Mouse (Mus musculus) neural tube, embryonic 15.5 days (tissue): ENCODE results near the gene Nek6. TPM values are rescaled to one million over a fixed set of nuclear protein-coding genes. Genes with fewer than 3 reads are reported as not detected.

Experiments
- ATAC-seq: fragments of 200-750 bp; cut with Nextera tagmentation; 2 replicates; pipeline ENCODE4 v1.8.0; 2017; ENCODE audit warnings: mild to moderate bottlenecking, moderate TSS enrichment, moderate library complexity; ENCODE audit not compliant: low FRiP score
- H3K27ac ChIP-seq: fragments of 300-500 bp; sonication (generic); replicated peaks from 2 replicates; pipeline ENCODE4 v1.5.1; 2015; ENCODE audit warnings: mild to moderate bottlenecking, inconsistent platforms
- H3K27me3 ChIP-seq: fragments of 300-500 bp; sonication (generic); replicated peaks from 2 replicates; pipeline ENCODE4 v1.6.1; 2015; ENCODE audit warnings: inconsistent platforms
- H3K36me3 ChIP-seq: fragments of 300-500 bp; sonication (generic); 2 replicates; pipeline ENCODE4 v1.6.1; 2015; ENCODE audit warnings: inconsistent platforms
- H3K4me1 ChIP-seq: fragments of 300-500 bp; sonication (generic); 2 replicates; pipeline ENCODE4 v1.6.1; 2015; ENCODE audit warnings: inconsistent platforms
- H3K4me2 ChIP-seq: fragments of 300-500 bp; sonication (generic); 2 replicates; pipeline ENCODE4 v1.6.1; 2015; ENCODE audit warnings: inconsistent platforms, mild to moderate bottlenecking, moderate library complexity
- H3K4me3 ChIP-seq: fragments of 300-500 bp; sonication (generic); replicated peaks from 2 replicates; pipeline ENCODE4 v1.5.1; 2015; ENCODE audit warnings: mild to moderate bottlenecking, inconsistent platforms
- H3K9ac ChIP-seq: fragments of 300-500 bp; sonication (generic); replicated peaks from 2 replicates; pipeline ENCODE4 v1.6.1; 2015; ENCODE audit warnings: mild to moderate bottlenecking, inconsistent platforms
- H3K9me3 ChIP-seq: fragments of 300-500 bp; sonication (generic); replicated peaks from 2 replicates; pipeline ENCODE4 v1.6.1; 2016; ENCODE audit warnings: inconsistent platforms
- WGBS: fragments of 180-500 bp; shearing (Covaris S2); methylation state at CpG from one replicate; pipeline ENCODE4 v1.1.7; 2015; ENCODE audit warnings: mixed read lengths; 5-methylcytosine and 5-hydroxymethylcytosine counted together
- polyA plus RNA-seq: library from polyadenylated mRNA; unstranded; fragments of >200 nt; fragmentation: Nextera tagmentation; extraction: Ambion mirVana; gene quantifications from 2 replicates; pipeline ENCODE4 v1.2.1, GENCODE M21; 2015

Gene Nek6
- polyA plus RNA-seq, 1 experiment from 2014 or later: 51.0 TPM

DNA sequence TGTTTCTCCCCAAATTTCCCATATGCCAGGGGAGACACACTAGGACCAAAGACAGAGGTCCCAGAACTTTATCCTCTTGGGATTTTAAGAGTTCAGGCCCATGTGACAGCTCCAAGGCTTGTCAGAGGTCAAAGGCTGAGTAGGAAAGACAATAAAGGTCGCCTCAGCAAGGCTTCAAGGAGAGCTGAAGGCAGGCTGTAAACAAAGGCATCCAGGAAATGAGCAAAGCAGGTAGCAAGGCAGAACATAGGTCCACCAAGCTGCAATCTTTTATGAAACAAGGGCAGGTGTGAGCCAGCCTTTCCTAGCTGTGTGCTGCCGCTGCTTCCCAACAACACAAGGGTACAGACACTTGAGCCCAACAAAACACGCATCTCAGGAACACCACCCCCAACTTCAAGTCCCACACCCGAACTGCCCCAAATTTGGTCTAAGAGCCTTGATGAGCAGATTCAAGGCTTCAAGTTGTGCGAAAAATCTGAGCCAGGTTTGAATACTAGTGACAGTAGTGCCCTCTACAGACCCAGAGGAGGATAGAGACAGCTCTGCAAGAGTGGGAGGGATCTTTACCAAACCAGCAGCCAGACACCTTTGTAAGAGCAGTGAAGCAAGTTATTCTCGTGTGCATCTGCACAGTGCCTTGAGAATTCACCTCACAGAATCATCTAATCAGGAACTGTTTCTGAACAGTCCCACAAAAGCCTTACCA is 80.5 kb downstream of the Nek6 start:
- H3K9me3 ChIP-seq: no peaks in the 10 kb centered on the region
- H3K4me2 ChIP-seq: no peak overlapping the region
- H3K9ac ChIP-seq: no peak overlapping the region
- no peak overlapping the region for H3K4me3 ChIP-seq
- H3K4me1 ChIP-seq: peaks cover 26% of the 10 kb centered on the region
- 0 out of 2 replicates have a peak overlapping the region, but pooled peaks have one; percentile 13 for H3K27ac ChIP-seq
- WGBS: 62% methylated on average over 6 of the region's 6 CpGs
- no peaks in the 10 kb centered on the region for H3K27me3 ChIP-seq
- 0 out of 2 replicates have a peak, but pooled peaks have one; percentile 24 for ATAC-seq
- H3K36me3 ChIP-seq: peaks cover 31% of the 10 kb centered on the region

- H3K27me3 ChIP-seq: no peaks in the 10 kb centered on the region
- H3K9me3 ChIP-seq: no peaks in the 10 kb centered on the region
- H3K9ac ChIP-seq: no peak overlapping the region
- WGBS: 13% methylated on average over 7 of the region's 7 CpGs
- H3K36me3 ChIP-seq: peaks cover 11% of the 10 kb centered on the region
- peak; percentile 60; the same call in 1 of the 2 replicates for ATAC-seq
- H3K4me3 ChIP-seq: no peak overlapping the region
- H3K4me2 ChIP-seq: no peak overlapping the region
- no peak overlapping the region for H3K27ac ChIP-seq
- peaks cover 26% of the 10 kb centered on the region for H3K4me1 ChIP-seq
Measured at GRCm38 (mm10) chr2:38594874-38595273, 83.4 kb downstream of the Nek6 start.

- peaks cover 22% of the 10 kb centered on the region for H3K4me1 ChIP-seq
- H3K36me3 ChIP-seq: no peaks in the 10 kb centered on the region
- no peaks in the 10 kb centered on the region for H3K27me3 ChIP-seq
- no peak for ATAC-seq
- H3K4me2 ChIP-seq: no peak overlapping the region
- no peak overlapping the region for H3K27ac ChIP-seq
- H3K4me3 ChIP-seq: no peak overlapping the region
- H3K9me3 ChIP-seq: no peaks in the 10 kb centered on the region
- WGBS: 100% methylated on average over 1 of the region's 1 CpGs
- no peak overlapping the region for H3K9ac ChIP-seq
Measured at GRCm38 (mm10) chr2:38597896-38598295, 86.5 kb downstream of the Nek6 start.

GRCm38 (mm10) chr2:38598395-38598794 is 87.0 kb downstream of the Nek6 start:
- peaks cover 25% of the 10 kb centered on the region for H3K4me1 ChIP-seq
- WGBS: 79% methylated on average over 2 of the region's 2 CpGs

GRCm38 (mm10) chr2:38600842-38601241 is 89.4 kb downstream of the Nek6 start:
- Histone ChIP-seq H3K4me1 (peaks cover 8% of the 10 kb centered on the region), H3K4me2 (no peak overlapping the region), H3K27me3 (no peaks in the 10 kb centered on the region), H3K36me3 (no peaks in the 10 kb centered on the region), H3K9me3 (no peaks in the 10 kb centered on the region), H3K9ac (no peak overlapping the region), H3K4me3 (no peak overlapping the region), H3K27ac (no peak overlapping the region)
- no peak for ATAC-seq

More at GRCm38 (mm10) chr2:38598395-38598794, 87.0 kb downstream of the Nek6 start:
- Histone ChIP-seq H3K4me3 (no peak overlapping the region), H3K9ac (no peak overlapping the region), H3K36me3 (no peaks in the 10 kb centered on the region), H3K9me3 (no peaks in the 10 kb centered on the region), H3K27ac (no peak overlapping the region), H3K27me3 (no peaks in the 10 kb centered on the region), H3K4me2 (no peak overlapping the region)
- no peak for ATAC-seq

DNA sequence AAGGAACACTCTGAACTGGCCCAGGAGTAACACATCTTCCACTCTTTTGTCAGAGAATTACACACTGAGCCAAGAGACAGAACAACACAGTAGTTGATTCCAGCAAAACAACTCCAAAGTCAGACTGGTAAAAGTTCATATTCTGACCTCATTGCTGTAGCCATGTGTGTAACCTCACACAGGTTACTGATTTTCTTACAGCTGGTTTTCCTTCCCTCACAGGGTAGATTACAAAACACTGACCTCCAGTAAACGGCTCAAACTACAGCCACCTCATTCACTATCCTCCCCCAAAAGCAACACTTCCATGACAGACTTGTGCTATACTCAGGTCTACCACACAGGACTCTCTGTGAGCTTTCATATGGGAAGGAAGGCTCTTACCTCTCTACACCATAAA is 96.3 kb downstream of the Nek6 start:
- WGBS: 61% methylated on average over 1 of the region's 1 CpGs
- H3K4me1 ChIP-seq: peaks cover 25% of the 10 kb centered on the region
- no peak overlapping the region for H3K4me2 ChIP-seq
- no peak overlapping the region for H3K27ac ChIP-seq
- no peak for ATAC-seq
- no peak overlapping the region for H3K4me3 ChIP-seq
- no peaks in the 10 kb centered on the region for H3K36me3 ChIP-seq
- no peaks in the 10 kb centered on the region for H3K9me3 ChIP-seq
- no peak overlapping the region for H3K9ac ChIP-seq
- no peaks in the 10 kb centered on the region for H3K27me3 ChIP-seq

GRCm38 (mm10) chr2:38608831-38609309 is 97.4 kb downstream of the Nek6 start:
- no peak for ATAC-seq
- WGBS: 51% methylated on average over 5 of the region's 5 CpGs
- no peak overlapping the region for H3K9ac ChIP-seq

DNA sequence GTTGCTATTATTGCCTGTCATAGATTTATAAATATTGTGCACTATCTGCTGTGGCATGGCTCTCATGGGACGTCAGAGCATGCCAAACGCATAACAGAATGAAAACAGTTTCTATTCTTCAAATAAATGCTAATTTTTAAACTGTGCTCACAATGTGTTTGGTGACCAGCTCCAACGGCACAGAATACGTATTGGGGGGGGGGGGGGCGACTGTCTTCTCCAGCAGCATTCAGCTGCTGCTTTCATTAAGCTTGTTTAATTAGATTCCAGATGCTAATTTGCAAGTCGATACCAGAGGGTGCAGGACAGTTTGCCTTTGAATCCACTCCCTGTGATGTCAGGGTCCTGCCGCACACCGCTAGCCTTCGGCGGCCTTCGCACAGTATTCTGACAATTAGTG is 97.9 kb downstream of the Nek6 start:
- Histone ChIP-seq H3K36me3 (no peaks in the 10 kb centered on the region), H3K27ac (no peak overlapping the region), H3K4me1 (peaks cover 23% of the 10 kb centered on the region), H3K9me3 (no peaks in the 10 kb centered on the region), H3K27me3 (no peaks in the 10 kb centered on the region), H3K9ac (no peak overlapping the region), H3K4me2 (no peak overlapping the region), H3K4me3 (no peak overlapping the region)
- peak; percentile 40; the same call in 1 of the 2 replicates for ATAC-seq
- 32% methylated on average over 11 of the region's 11 CpGs for WGBS

More at GRCm38 (mm10) chr2:38608831-38609309, 97.4 kb downstream of the Nek6 start:
- H3K27me3 ChIP-seq: no peaks in the 10 kb centered on the region
- no peaks in the 10 kb centered on the region for H3K9me3 ChIP-seq
- H3K4me3 ChIP-seq: no peak overlapping the region
- H3K27ac ChIP-seq: no peak overlapping the region
- H3K36me3 ChIP-seq: no peaks in the 10 kb centered on the region
- H3K4me2 ChIP-seq: no peak overlapping the region
- H3K4me1 ChIP-seq: peaks cover 23% of the 10 kb centered on the region

DNA sequence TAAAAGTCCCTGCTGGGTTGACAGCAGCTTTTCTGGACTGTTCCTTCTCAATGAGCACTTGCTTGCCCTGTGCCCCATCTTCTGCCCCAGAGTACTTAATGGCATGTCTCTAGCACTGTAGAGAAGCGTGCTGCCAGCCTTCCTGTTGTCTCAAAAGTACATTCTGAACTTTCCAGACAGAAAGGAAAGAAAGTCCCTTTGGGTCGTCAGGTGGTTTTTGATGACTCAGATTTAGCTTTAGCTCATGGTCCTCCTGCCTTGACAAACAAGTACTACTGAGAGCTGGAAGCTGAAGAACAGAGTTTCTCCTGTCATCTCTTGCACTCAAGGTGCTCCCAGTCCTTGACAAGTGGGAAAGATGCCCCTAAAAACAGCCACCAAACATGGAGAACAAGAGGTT is 98.7 kb downstream of the Nek6 start:
- H3K4me1 ChIP-seq: peaks cover 29% of the 10 kb centered on the region
- H3K9ac ChIP-seq: no peak overlapping the region
- 89% methylated on average over 2 of the region's 2 CpGs for WGBS
- H3K36me3 ChIP-seq: no peaks in the 10 kb centered on the region
- no peak overlapping the region for H3K27ac ChIP-seq
- H3K9me3 ChIP-seq: no peaks in the 10 kb centered on the region
- no peak overlapping the region for H3K4me2 ChIP-seq
- no peak for ATAC-seq
- no peak overlapping the region for H3K4me3 ChIP-seq
- H3K27me3 ChIP-seq: no peaks in the 10 kb centered on the region

- peaks cover 45% of the 10 kb centered on the region for H3K4me1 ChIP-seq
- WGBS: 94% methylated on average over 6 of the region's 6 CpGs
Measured at GRCm38 (mm10) chr2:38612596-38612995, 101.2 kb downstream of the Nek6 start.

DNA sequence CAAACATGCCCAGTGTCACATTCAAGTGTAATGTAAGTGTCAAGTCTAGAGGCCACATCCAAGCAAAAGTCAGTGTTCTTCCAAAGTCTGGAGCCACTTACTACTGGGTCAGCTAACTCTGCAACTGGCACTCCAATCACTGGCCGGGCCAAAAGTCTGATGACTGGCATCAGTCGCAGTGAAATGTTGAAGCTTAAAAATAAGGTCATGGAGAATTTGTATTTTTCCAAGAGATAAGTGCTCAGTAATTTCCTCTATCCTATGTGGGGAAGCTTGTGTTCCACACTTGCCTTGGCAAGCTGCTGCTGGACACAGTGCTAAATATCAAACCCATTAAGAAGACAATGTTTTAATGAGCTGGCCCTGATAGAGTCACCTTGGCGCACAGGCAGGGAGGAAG is 102.1 kb downstream of the Nek6 start:
- no peak for ATAC-seq
- no peaks in the 10 kb centered on the region for H3K27me3 ChIP-seq
- no peak overlapping the region for H3K27ac ChIP-seq
- WGBS: 89% methylated on average over 3 of the region's 3 CpGs
- no peak overlapping the region for H3K4me3 ChIP-seq
- H3K4me2 ChIP-seq: no peak overlapping the region
- no peaks in the 10 kb centered on the region for H3K9me3 ChIP-seq
- H3K36me3 ChIP-seq: no peaks in the 10 kb centered on the region
- no peak overlapping the region for H3K9ac ChIP-seq
- peaks cover 43% of the 10 kb centered on the region for H3K4me1 ChIP-seq

More at GRCm38 (mm10) chr2:38612596-38612995, 101.2 kb downstream of the Nek6 start:
- Histone ChIP-seq H3K27ac (no peak overlapping the region), H3K27me3 (no peaks in the 10 kb centered on the region), H3K9ac (no peak overlapping the region), H3K36me3 (no peaks in the 10 kb centered on the region), H3K4me2 (no peak overlapping the region), H3K4me3 (no peak overlapping the region), H3K9me3 (no peaks in the 10 kb centered on the region)
- no peak for ATAC-seq

GRCm38 (mm10) chr2:38614437-38614836 is 103.0 kb downstream of the Nek6 start:
- Histone ChIP-seq H3K4me3 (no peak overlapping the region), H3K9me3 (no peaks in the 10 kb centered on the region), H3K27ac (peak overlapping the region; percentile 38; the same call in 1 of the 2 replicates), H3K36me3 (0 out of 2 replicates have a peak, but pooled peaks cover 1% of the 10 kb centered on the region), H3K9ac (no peak overlapping the region), H3K27me3 (no peaks in the 10 kb centered on the region), H3K4me1 (peaks cover 35% of the 10 kb centered on the region), H3K4me2 (no peak overlapping the region)
- WGBS: 50% methylated on average over 6 of the region's 6 CpGs
- ATAC-seq: no peak
